Mouse (Mus musculus) cortical plate, adult 2 months (tissue): ENCODE measurements at regions not wholly inside any gene's neighbourhood (a gene's known extent, or its start where the extent isn't known, plus 50 kb on each side); places are given as distances from the start of the nearest gene placed in this dataset.

Experiments used
- CTCF ChIP-seq: fragments of 200-500 bp; IDR thresholded peaks from 2 replicates; pipeline ENCODE4 v1.5.1; 2011; ENCODE audit warnings: mild to moderate bottlenecking, control low read depth, low read length; ENCODE audit not compliant: insufficient read depth; ENCODE audit errors: extremely low read depth
- POLR2A ChIP-seq: fragments of 200-500 bp; IDR thresholded peaks from 2 replicates; pipeline ENCODE4 v1.6.1; 2011; ENCODE audit warnings: mild to moderate bottlenecking, low read length, control low read depth; ENCODE audit not compliant: insufficient read depth; ENCODE audit errors: extremely low read depth

- TF ChIP-seq POLR2A, result no peak
- no peak for TF ChIP-seq CTCF
These were observed 184.7 kb upstream of the Nckap5 start for GRCm38 (mm10) chr1:127015042-127015893.
